Mouse (Mus musculus) A20 (cell line): ENCODE results near the gene Jade1.
A peak's percentile ranks its signal among the peaks of the same experiment; 100 is the strongest.

Experiments
- DNase-seq: peaks from one replicate; pipeline ENCODE4 v3.0.0-alpha.2; 2011; ENCODE audit warnings: low read depth, low spot score

Jade1 gene

DNA sequence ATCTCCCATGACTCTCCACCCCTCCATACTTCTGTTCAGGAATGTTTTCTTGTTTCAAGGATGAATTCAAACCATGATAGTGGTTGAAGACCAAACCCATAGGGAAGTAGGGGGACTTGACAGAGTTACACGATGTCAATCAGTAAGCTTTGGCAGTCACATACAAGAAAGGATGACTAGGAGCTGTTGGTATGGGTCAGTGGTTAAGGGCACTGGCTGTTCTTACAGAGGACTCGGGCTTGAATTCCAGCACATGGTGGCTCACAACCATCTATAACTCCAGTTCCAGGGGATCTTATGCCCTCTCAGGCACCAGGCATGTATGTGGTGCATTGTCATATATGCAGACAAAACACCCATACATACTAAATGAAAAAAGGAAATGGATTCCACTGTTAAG is 21.7 kb downstream of the Jade1 start:
- DNase-seq, result no peak

DNA sequence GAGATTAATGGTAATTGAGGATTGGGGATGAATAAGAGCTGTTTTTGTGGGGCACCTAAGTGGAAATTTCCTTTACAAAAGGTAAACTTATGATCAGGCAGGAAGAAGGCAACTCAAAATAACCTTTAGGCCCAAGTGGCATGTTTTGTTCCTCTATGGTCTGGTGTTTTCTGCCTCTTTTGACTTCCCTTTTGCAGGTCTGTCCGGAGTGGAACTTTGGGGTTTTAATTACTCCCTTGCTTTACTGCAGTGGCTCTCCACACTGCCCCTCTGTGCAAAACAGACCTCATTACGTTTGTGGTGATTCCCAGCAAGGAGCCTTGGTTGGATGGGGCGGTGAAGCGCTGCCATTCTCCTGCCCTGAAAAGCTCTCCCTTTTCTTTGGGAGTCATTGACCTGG is 24.3 kb downstream of the Jade1 start:
- DNase-seq, result no peak

DNA sequence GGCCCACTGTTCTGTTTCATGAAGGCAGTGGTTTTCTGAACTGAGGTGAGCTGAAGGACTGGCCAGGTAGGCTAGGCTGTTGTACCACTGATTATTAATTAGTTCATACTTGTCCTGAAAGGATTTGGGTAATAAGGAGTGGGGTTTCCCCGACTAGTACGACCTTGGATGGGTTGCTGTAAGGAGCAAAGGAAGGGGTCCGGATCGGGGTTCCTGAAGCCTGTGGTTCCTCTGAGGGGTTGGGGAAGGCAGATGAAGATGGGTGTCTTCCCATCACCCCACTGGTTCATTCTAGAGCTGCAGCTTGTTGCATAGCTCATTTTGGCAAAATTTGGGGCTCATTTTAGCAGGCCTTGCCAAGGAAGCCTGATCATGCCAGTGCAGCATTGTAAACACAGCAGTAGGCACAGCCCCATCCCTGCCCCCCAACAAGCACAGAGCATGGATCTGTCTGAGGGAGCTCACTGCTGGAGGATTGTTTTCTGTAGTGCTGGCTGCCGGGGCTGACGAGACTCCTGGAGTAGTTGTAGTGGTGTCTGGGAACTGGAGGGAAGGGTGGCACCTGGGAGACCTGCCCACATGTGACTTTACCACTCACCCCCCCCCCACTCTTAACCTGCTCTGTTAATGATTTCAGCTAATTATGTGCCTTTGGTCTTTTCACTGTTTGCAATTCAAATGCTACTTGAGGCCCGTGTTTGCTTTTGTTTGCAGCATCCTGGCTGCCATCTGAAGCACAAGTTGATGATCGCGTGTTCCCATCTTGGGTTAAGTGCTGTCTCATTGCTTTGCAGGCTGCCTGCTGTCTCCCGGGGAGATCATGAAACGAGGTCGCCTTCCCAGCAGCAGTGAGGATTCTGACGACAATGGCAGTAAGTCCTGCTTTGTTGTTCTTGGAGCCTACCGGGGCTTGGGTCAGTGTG is 25.1 kb downstream of the Jade1 start:
- DNase-seq, result no peak

DNA sequence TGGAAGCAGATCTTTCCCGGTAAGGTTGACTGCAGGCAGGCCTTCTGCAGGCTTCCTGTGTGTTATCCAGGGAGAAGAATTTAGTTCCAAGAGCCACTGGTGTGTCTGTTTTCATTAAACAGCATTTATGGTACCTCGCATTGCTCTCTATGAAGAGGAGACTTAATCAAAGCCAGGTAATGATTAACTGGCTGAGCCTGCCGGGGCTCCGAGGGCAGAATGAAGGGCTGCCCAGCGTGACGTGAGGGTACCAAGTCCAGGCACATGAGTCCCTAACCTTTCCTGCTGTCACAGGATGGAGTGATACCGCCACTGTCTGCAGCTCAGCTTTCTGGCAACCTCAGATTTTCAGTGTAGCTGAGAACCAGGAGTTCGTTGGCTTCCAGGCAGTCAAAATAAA is 25.9 kb downstream of the Jade1 start:
- no peak for DNase-seq

DNA sequence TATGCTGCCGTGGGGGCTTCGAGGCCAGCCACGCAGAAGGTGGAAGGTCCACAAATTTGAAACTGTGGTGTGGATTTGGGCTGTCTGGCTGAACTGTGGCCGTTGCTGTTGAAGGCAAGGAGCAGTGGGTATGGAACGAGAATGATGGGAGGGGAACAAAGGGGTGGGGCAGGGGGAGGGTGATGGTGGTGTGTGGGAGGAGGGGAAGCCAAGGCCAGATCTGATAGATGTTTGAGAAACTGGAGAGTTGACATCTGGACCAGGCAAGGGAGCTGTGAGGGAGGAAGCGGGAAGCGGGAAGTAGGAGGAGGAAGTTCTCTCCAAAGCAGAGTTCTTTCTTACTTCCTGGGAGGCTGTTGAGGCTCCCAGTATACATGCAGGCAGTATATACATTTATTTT is 26.7 kb downstream of the Jade1 start:
- DNase-seq, result no peak

DNA sequence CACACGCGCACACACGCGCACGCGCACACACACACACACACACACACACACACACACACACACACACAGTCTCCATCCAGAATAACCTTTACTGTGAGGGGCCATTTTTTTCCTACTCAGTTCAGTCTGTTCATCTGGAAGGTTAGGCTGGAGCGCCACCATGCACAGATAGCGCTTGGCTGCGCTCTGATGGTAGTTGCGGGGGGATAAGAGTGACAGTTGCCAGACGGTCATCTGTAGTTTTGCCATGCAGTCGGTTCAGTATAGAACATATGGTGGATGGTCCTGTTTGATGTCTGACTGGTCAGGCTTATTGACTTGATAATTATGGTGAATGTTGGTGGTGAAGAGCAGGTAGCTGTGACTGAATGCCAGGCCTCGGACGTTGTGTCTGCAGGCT is 27.6 kb downstream of the Jade1 start:
- DNase-seq, result no peak

DNA sequence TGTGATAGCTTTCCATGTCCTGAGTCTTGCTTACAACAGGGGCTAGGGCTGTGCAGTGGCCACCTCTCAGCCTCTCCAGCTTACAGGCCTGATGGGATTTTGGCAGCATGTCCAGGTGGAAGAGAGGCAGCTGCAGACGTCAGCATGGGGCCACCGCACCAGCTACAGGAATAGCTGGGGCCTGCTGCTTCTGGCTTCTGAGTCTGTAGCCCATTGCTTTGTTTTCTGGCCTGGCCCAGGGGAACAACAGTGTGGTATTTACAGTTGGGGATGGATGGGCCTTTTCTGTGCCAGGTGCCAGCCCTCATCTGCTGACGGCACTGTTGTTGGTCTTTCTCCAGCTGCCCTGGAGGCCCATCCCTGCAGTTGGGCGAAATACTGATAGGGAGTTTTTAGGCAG is 28.1 kb downstream of the Jade1 start:
- DNase-seq, result no peak

DNA sequence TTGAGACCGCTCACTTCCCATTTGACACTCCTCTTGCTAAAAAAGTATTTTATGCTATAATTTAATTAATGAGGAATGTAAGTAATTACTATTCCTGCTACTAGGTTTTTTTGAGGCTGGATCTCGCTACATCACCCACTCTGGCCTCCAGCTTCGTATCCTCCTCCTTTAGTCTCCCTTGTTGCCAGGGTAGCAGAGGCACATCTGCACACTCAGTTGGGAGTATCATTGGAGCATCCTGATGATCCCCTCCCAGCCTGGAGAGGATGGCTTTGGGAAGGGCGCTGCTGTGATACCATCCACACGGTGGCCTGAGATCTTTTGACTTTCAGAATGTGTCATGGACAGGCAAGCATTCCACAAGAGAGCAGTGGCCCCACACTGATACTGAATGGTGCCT is 30.0 kb downstream of the Jade1 start:
- DNase-seq, result no peak

DNA sequence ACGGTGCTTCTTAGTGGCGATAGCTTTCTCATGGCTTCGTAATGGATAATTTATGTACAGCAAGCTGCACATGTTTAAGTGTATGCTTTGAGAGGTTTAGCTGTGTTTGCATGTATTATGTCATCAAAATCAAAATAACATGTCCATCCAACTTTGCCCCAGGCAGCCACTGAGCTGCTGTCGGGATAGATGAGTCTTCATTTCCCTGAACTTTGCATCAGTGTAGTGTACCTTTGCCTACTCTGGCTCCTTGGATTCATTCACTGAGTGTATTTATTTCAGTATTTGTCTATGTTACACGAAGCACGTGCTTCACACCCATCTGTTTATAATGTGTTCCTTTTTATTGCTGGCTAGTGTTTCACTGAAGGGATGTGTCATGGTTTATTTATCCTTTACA is 30.8 kb downstream of the Jade1 start:
- DNase-seq, result no peak

DNA sequence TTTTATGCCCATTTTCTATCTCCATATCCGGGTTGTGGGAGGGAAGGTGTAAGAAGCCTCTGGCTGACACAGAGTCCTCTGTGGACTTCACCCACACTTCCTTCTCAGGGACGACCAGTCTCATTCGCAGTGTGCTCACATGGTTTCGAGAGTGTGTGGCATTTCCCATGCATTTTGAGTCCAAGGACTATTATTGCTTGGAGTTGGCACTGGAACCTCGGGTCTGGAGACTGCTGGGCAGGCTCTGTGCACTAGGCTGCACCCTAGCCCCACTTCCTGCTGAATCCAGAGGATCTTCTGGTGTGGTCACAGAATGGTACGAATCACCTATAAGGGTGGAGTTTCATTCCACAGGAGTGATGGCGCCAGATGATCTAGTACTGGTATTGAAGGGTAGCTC is 31.4 kb downstream of the Jade1 start:
- no peak for DNase-seq

DNA sequence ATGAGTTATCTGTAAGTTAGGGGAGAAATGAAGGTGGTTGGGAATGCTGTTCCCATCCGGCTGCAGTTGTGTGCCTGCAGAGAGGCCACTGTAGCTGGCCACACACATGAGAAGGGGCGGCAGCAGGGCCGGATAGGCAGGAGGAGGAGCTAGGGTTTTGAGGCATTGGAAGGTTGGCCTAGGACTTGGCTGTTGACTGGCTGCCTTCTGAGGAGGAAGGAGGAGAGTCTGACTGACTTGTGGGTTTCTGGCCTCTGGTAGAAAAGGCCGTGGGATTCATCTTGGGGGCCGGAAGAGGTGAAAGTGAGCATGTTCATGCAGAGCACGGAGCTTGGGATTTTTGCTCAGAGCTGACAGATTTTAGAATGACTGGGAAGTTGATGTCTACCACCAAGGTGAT is 32.1 kb downstream of the Jade1 start:
- no peak for DNase-seq

DNA sequence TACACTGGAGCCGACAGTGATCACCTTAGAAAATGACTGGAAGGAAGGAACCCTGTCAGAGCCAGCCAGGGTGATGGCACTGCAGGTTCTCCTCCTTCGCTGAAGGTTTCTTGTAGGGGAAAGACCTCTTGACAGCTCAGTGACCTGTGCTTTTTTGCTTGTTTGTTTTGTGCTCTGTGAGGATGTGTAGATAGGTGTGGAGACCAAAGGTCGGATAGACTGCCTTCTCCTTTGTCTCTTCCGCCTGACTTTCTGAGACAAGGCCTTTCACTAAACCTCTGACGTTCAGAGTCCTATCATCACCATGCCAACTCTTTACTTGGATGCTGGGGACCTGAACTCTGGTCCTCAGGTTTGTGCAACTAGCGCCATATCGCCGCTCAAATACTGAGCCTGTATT is 33.0 kb downstream of the Jade1 start:
- DNase-seq, result no peak

DNA sequence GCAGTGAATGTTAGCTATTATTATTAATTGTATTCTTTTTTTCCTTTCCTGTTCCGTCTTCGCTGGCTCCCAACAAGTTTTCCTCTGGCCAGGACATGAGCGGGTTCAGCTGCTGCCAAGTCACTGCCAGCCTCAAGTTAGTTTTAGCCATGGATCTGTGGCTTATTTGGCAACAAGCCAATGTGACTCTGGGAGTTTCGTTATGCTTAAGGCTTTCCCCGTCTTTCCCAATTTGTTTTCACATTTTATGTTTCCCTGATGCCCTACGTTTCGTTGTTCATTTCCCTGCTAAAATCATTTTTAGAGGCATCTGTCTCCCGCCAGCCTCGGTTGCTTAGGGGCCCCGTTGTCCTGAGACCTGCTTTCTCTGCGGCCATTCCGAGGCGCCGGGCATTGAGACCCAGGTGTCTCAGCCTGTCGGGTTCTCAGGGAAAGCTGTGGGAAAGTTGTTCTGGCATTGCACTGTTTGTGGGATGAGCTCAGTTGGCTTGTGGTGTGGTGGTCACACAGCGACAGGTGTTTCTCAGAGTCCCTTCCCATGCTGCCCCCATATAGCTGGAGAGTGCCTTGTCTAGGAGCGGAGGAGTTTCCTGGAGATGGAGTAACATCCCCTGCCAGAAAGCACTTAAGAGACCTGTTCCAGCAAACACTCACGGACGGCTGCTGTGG is 33.8 kb downstream of the Jade1 start:
- no peak for DNase-seq

DNA sequence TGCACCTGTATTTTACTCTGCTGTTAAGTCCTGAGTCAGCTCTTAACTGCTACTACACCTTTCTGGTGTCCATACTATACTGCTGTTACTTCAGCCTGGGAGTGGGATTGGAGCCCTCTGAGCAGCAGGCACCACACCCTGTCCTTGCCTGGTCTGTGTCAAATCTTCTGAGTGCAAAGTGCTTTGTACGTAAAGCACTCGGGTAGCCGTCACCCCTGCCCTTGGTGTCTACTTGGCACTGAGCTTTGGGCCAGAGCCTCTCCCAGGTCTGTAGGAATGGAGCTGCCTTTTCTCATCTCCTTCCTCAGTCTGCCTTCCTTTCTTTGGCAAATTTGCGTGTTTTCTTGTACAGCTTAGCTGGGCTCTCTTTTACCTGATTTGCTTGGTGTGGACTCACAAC is 34.5 kb downstream of the Jade1 start:
- DNase-seq, result no peak

DNA sequence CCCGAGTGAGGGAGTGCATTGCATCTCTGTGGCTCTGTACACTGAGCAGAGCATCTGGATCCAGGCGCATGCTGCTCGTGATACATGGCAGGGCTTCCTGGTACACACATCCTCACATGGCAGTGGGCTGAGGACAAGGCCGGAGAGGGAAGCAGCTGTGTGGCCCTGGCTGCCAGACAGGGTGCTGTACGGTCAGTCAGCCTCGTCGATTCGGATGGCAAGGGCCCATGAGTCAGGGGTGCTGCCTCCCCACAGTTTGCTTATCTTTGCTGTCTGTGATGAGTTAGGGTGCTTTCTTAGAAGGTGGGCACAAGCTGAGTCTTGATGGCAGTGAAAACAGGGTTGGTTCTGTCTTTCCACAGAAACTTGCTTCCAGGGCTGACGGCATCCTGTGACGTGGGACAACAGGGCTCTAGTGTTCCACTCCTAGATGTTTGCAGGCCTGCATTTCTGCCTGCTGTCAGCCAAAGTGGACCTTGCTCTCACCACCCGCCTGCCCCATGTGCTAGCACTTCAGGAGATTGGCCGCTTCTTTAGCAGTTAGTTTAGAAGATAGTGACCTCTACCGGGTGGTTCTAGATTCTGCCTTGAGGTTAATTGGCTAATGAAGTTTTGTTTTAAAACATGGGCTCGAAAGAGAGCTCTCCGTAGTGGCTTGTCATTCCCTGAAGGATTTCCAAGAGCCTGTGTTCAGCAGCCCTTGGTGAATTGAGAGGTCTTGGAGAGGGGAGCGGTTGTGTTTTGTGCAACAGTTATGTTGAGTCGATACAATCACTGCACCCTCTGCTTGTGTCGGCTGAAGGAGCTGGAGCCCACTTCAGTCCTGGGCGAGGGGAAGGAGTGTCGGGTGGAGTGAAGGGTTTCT is 35.4 kb downstream of the Jade1 start:
- DNase-seq, result no peak

DNA sequence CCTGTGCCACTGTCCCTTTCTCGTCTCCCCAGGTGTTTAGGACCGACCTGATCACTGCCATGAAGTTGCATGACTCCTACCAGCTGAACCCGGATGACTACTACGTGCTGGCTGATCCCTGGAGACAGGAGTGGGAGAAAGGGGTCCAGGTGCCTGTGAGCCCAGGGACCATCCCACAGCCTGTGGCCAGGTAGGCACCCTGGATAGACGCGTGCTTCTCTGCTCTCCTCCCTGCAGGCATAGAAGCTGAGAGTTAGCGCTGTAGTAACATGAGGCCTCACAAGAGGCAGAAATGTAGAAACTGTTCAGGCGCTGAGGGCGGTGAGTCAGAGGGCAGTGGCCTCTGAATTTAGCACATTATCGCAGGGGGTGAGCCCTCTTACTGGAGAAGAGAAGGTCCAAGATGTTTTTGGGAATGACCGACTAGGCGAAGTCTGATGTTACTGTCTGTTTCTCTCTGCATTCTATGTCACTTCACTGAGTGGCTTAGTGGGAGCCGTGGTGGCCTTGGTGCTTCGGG is 36.2 kb downstream of the Jade1 start:
- no peak for DNase-seq

DNA sequence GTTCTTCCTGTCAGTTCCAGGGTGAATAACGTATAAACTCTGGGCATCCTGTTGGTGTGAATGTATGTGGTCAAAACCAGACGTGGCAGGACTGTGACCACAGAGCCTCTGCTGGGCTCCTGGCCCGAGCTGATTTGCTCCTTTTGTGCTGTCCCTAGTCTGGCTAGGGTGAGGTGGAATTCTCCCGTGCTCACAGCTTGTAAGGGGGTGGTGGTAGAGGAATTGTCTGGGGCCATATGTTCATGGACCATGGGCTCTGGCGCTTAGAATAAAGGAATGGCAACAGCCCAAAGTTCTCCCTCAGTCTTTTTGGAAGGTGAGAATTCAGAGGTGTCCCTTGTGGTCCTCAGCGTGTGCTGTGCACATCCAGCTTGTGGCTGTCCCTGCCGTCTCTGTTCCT is 37.3 kb downstream of the Jade1 start:
- DNase-seq, result no peak

DNA sequence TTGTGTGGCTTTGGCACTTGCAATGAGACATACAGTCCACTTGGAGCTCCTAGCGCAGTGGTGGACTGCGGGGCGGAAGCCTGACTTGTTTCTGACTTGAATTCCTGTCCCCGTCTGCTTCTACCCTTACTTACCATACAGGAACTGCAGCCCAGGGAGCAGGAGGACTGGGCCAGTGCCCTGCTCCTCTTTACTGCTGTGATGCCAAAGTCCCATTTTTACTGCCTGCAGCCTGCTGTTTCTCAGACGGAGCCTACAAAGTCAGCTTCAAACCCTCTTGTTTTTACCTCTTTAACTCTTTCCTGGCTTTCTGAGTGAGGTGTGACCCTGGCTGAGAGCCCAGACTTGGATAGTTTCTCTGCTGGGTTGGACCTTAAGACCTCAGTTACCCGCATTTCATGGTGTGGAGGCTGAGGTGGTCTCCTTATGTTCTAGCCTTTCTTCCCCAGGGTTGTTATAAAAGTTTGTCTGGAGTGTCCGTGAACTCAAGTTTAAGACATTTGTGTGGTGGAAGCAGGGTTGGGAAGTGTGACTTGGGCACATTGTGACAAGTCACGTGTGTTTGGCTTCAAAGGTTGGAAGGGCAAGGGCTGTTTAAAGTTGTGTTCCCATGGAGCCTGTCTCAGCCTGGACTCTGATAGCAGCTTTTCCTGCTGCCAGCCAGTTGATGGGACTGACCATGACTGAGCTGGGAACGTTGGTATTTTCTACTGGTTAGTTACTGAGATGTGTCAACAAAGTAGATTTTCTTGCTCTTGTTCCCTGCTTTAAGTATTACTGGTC is 38.8 kb downstream of the Jade1 start:
- no peak for DNase-seq

DNA sequence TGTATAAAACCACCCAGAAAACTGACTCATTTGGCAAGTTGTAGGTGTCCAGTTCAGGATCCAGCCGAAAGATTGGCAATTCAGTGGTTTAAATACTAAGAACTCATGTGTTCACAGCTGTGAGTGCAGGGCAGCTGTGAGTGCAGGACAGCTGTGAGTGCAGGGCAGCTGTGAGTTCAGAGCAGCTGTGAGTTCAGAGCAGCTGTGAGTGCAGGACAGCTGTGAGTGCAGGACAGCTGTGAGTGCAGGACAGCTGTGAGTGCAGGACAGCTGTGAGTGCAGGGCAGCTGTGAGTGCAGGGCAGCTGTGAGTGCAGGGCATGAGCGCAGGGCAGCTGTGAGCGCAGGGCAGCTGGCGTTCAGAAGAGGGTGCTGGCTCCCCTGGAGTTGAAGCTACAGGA is 39.5 kb downstream of the Jade1 start:
- peak; percentile 24 for DNase-seq

DNA sequence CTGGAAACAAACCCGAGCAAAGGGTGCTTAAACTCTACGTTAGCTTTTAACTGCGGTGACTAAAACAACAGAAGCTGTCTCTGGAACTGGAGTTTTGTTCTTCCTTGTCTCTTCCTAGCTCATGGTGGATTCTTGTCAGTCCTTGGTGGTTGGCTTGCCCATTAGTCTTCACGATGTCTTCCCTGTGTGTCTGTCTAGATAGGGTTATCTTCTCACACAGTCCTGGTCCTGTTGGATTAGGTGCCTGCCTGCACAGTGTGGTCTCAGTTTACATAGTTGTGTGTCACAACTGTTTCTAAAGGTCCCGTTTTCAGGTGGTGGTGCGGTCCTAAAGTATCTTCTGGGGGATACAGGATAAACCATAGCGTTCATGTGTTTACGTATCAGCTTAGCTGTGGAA is 41.5 kb downstream of the Jade1 start:
- no peak for DNase-seq

DNA sequence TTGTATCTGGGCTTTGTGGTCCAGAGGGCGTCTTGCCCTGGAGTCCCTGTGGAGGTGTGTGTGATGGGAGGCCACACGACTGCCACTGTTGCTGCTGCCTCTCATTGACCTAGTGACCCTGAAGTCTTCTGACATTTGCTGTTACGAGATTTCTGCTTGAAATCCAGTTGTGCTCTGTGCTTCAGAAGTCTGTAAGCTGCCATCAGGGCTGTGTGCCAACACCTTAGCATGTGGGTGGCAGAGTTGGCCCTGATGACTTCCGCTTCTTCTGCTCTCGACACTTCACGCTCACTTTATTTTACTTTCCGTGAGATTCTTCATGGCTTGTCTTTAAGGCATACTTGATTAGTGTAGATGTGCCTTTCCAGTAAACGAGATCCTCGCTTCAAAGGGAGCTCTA is 42.9 kb downstream of the Jade1 start:
- DNase-seq, result no peak
